Mouse (Mus musculus) retina, postnatal 1 day (tissue): ENCODE results near the gene Rrp9.

Source experiments
- DNase-seq: peaks from one replicate; pipeline ENCODE4 v3.0.0-alpha.2; 2012

The Rrp9 gene

GRCm38 (mm10) chr9:106534975-106535374 is 59.2 kb downstream of the Rrp9 start:
- no peak for DNase-seq
